Mouse (Mus musculus): ENCODE data around the gene Itgb5.
A peak's percentile ranks its signal among the peaks of the same experiment; 100 is the strongest.

Gene Itgb5

DNA sequence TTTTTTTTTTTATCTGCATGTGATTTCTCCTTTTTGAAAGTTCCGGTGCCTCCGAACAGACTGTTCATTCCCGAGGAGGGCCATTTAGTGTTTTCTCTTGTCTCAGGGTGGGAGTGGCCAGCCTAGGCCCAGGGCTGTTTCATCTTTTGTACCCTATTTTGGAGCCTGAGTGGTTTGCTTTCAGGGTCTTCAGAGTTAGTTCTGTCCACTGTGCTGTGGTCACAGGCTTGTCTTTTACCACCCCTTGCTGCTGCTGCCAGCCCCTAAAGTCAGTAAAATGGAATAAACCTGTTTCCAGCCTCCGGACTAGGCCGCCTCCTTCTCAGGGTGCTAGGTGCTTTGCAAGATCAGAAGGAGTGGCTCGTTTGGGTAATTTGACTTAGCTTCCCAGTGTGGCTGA lies 2.6 kb downstream of the Itgb5 start:
- no peak for DNase-seq (ENCODE audit: low read depth)

DNA sequence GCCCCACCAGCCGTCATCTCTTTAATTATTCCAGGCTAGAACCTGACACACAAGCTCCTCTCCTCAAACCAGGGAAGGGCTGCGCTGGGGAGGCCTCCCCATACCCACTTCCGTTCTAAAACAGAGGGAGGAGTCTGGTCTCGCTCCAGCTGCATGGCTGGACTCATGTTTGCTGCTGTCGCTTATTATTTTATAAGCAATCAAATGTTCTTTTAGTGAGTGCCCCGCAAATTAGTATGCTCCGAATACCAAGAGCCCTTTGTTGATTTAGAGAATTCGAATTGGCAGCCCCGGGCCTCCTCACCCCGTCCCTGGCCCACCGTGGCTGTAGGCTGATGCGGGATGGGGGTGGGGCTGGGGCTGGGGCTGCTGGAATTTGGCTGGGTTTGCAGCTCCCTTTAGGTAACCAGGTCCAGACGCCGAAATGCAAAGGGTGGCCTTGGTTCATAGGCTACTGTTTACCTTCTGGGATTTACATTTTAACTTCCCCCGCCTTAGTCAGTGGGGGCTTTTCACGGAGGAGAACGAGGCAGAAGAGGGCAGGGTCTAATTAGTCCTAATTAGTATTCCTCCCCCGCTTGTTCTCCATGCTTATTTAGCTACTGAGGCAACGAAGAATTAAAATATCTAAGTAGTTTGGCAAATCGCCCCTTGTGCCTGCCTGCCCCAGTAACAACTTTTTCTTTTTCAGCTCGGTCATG lies 3.4 kb downstream of the Itgb5 start:
- peak; percentile 41 for DNase-seq (ENCODE audit: low read depth)

- DNase-seq (ENCODE audit: low read depth), result no peak
These were observed 3.9 kb downstream of the Itgb5 start for GRCm38 (mm10) chr16:33833429-33833753.

DNA sequence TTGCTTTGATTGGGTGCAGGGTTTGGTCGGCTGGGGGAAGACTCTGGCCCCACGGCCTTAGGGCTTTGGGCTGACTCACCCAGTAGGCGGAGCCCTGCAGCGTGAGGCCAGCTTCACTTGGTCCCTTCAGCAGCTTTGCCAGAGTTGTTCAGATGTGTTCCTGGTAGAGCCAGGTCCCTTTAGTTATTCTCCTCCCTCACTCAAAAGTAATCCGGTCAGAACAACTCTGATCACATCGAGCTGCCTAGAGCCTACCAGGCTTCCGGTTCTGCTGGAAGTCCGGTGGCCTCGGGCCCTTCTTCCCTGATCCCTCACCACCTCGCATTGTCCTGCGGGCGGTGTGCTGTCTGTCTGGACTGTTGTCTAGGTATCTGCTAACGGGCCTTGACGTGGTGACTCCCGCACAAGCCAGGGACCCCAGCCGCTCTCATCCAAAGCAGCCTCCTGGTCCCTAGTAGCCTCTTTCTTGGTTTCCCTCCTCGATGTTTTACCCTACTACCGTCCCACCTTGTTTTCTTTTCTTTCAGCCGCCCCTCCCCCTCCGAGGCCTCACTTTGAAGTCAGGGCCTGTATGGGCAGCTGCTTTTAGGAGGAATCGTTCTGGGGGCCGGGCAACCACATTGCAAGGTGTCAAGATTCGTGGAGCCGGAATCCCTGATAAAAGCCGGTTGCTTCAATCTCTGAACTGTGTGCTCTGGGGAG lies 4.5 kb downstream of the Itgb5 start:
- DNase-seq (ENCODE audit: low read depth), result peak; percentile 74

DNA sequence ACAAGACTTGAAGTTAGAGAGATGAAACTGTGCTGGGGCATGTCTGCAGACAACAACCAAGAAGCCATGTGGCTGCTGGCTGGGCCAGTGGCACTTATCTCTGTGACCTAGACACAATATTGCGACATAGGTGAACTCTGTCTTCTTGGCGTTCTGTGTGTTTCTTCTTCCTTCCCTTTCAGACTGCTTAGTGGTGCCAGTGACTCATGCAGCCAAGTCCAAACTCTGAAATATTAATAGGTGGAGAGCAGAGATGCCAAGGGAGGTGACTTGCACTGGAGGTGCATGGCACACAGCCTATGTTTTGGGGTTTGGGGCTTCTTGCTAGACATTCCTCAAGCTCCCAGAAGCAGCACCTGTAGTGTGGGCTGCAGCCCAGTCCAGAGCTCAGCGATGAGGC lies 7.2 kb downstream of the Itgb5 start:
- DNase-seq (ENCODE audit: low read depth), result peak; percentile 67

DNA sequence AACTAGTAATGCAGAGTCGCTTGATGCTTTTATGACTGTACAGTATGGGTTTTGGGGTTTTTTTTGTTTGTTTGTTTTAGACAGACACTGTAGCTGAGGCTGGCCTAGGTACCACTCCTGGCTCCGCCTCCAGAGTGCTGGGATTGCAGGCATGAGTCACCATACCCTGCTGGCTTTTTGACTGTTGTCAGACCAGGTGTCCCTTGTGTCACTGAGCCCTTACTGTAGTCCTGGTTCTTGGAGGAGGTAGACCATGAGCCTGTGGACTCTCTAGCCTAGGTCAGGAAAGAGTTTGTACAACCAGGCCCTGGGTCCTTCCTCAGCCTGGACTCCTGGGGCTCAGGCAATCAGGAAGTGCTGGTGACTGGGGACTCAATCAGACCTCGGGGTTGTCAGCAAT lies 7.7 kb downstream of the Itgb5 start:
- peak; percentile 20 for DNase-seq (ENCODE audit: low read depth)

DNA sequence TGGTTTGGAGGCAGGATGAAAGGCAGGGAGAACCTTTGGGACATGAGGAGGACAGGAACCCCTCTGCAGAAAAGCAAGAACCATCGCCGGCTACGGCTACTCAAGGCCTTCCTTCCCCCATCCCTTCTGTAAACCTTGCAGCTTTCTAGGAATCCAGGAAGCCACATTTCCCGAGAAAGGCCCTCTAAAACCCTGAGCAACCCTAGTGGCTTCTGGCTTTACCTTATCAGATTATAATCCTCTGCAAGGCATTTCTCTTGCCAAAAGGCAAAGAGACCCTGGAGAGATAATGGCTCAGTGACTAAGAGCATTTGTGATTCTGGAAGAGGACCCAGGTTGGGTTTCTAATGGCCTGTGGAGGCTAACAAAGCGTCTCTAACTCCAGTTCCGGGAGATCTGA lies 11.2 kb downstream of the Itgb5 start:
- no peak for DNase-seq (ENCODE audit: low read depth)

DNA sequence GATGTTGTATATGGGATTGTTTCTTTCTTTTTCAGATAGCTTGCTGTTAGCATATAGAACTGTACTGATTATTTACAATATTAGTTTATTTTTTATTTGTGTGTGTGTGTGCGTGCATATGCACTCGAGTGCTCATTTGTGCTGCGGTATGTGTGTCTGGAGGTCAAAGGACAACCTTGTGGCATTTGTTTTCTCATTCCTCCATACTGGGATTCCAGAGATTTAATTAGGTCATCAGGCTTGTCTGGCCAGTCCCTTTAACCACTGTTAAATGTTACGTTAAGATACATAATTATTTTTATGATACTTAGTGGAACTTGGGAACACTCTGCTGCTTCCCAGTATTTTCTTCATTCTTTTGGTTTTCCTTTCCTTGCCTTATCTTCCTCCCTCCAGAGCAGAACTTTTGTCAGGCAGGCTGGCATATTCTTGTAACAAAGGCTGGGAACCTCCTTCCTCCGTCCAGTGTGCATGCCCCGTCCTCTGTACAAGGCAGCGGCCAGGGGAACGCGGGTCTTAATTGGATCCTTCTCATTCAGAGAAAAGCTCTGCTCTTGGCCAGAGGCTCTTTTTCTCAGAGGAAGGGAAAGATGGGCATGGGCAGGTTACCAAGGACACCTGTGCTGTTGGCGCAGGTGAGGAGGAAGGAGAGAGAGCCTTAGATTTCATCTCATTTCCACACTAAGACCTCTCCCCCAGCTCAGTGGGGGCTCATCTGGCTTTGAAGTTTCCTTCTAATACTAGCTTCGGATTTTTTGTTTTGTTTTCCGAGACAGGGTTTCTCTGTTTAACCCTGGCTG lies 12.8 kb downstream of the Itgb5 start:
- no peak for DNase-seq (ENCODE audit: low read depth)

DNA sequence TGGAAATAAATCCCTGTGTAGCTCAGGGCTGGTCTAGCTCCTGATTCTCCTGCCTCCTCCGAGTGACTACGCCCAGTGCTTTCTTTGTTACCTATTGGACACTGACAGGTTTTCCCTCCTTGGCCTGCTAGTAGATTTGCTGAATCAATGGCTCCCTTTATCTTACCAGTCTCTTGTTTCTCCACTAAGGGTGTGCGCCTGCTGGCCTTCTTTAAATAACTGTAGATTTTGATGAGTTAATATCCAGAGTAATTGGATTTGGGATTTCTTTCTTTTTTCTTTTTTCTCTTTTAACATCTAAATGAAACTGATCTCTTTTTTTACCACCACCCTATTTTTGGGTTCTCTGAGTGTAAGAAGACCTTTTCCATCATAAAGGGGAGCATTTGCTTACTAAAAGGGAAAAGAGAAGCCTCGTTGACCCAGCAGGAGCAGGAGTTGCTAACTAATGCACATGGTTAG lies 14.7 kb downstream of the Itgb5 start:
- DNase-seq (ENCODE audit: low read depth), result no peak

- DNase-seq (ENCODE audit: low read depth), result no peak
These were observed 15.4 kb downstream of the Itgb5 start for GRCm38 (mm10) chr16:33844866-33845265.

- DNase-seq (ENCODE audit: low read depth), result no peak
These were observed 23.8 kb downstream of the Itgb5 start for GRCm38 (mm10) chr16:33853271-33853670.

DNA sequence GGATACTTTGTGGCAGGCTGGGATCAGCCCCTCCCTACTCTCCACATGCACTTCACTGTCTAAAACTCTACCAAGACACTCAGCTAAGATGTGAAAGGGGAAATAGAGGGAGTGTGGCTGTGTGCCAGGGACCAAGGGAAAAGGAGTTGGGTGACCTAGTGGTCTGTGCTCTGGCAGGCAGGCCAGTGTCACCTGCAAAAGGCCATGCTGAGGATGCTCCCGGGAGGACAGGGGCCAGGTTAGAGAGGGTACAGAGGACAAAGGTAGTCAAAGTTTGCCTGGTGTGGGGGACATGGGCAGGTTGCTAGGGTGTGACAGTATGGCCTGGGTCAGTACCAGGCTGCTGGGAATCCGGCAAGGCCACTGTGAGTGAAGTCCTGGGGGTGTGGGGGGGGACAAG lies 29.3 kb downstream of the Itgb5 start:
- DNase-seq (ENCODE audit: low read depth), result no peak

GRCm38 (mm10) chr16:33859380-33859779 lies 29.9 kb downstream of the Itgb5 start:
- DNase-seq (ENCODE audit: low read depth), result no peak

GRCm38 (mm10) chr16:33859988-33860700 lies 30.7 kb downstream of the Itgb5 start:
- DNase-seq (ENCODE audit: low read depth), result peak; percentile 62

DNA sequence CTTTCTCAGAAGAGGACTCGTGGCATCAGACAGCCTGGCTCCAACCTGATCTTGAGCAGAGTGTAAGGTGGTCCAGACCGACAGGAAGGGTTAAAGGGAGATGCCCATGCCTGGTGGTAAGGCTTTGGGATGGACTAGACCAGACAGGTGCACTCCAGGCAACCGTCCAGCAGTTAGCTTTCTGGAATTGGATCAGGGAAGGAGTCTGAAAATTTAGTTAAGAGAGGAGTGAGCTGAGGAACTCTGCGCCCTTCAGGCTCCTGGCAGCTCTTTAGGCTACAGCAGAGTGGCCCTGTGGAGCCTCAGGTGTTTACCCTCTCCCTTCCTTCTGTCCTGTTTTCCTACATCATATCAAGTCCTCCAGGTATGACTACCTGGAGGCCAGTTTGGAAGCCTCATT lies 32.9 kb downstream of the Itgb5 start:
- no peak for DNase-seq (ENCODE audit: low read depth)

DNA sequence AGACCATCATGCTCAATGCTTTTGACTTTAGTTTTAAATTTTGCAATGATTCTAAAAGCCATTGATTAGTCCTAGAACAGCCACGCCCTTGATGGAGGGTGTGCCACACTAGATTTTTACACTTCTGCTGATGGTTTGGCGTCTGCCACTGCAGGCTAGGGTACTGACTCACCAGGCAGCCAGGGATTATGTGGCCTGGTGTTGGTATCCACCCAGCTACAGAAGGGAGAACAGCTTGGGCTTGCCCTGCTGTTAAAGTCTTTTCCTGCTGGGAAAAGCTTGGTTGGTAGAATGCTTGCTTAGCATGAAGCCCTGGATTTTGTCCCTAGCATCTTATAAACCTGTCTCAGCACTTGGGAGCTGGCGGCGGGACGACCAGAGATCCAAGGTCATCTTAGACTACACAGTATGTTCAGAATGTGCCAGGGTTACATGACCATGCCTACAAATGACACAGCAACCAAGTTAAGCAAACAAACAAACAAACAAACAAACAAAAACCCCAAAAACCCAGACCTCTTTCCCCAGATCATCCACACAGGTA lies 33.8 kb downstream of the Itgb5 start:
- DNase-seq (ENCODE audit: low read depth), result peak; percentile 28

GRCm38 (mm10) chr16:33870224-33870785 lies 40.8 kb downstream of the Itgb5 start:
- DNase-seq (ENCODE audit: low read depth), result peak; percentile 76

GRCm38 (mm10) chr16:33870988-33871758 lies 41.7 kb downstream of the Itgb5 start:
- no peak for DNase-seq (ENCODE audit: low read depth)

- DNase-seq (ENCODE audit: low read depth), result no peak
These were observed 42.5 kb downstream of the Itgb5 start for GRCm38 (mm10) chr16:33871865-33872443.

GRCm38 (mm10) chr16:33873282-33873681 lies 43.8 kb downstream of the Itgb5 start:
- DNase-seq (ENCODE audit: low read depth), result peak; percentile 68
